Mouse (Mus musculus): ENCODE data around the gene Cdyl2.

DNA sequence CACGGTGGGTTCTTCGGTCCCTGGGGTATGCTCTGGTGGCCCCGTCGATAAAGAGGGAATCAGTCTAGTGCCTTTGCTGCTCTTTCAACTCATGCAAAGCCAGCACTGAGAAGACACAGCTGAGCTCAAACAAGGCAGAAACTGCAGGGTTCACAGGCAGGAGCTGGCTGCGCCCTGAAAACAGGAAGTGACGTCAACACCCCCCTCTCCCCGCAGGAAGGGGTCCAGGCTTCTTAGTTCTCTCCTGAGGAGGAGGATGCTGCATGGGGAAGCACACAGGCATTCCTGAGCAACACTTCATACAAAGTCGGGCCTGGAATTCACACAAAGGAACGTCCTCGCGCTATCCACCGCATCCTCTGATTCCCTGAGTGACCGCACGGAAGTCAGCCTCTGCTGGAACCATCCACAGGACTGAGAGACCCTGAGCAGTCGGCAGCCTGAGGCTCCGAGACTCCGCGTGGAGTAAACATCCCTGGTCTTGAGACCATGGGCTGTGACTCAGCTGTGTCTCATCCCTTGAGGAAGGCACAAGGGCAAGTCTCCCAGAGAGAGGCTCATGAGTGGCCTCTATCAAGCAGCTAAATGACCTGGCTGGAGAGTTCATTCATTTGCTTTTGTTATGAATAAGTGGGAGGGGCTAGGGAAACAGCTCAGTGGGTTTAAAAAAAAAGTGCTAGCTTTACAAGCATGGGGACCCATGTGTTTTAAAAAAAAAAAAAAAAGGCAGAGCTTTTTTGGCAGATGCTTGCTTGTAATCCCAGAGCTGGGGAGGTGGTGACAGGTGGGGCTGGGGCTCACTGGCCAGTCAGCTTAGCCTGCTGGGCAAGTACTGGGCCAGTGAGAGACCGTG, 144.9 kb downstream of the Cdyl2 start:
- TF ChIP-seq POLR2A (IDR thresholded peaks at IDR 0.05; ENCODE audit: extremely low read depth, insufficient read depth, low read length) (no peak), CTCF (IDR thresholded peaks at IDR 0.05; ENCODE audit: extremely low read depth, insufficient read depth, low read length) (no peak)

All from cortical plate, adult 2 months (tissue).